Mouse (Mus musculus) hindbrain, embryonic 10.5 days (tissue): Measurements from ENCODE around the gene Terb1. TPM values are rescaled to one million over a fixed set of nuclear protein-coding genes. Genes with fewer than 3 reads are reported as not detected.
A peak's percentile ranks its signal among the peaks of the same experiment; 100 is the strongest.

ENCODE experiments used
- DNase-seq: peaks from one replicate; pipeline ENCODE4 v3.0.0-alpha.2; 2017; ENCODE audit warnings: low spot score
- H3K27ac ChIP-seq: fragments of 300-500 bp; sonication (generic); 2 replicates; pipeline ENCODE4 v1.5.1; 2016; ENCODE audit warnings: mild to moderate bottlenecking, moderate library complexity
- H3K27me3 ChIP-seq: fragments of 300-500 bp; sonication (generic); 2 replicates; pipeline ENCODE4 v1.6.1; 2016; ENCODE audit warnings: mild to moderate bottlenecking; ENCODE audit not compliant: poor library complexity, insufficient read depth, severe bottlenecking
- H3K36me3 ChIP-seq: fragments of 300-500 bp; sonication (generic); 2 replicates; pipeline ENCODE4 v1.6.1; 2016; ENCODE audit warnings: mild to moderate bottlenecking, moderate library complexity
- H3K4me1 ChIP-seq: fragments of 300-500 bp; sonication (generic); replicated peaks from 2 replicates; pipeline ENCODE4 v1.6.1; 2016; ENCODE audit warnings: mild to moderate bottlenecking
- H3K4me3 ChIP-seq: fragments of 300-500 bp; sonication (generic); 2 replicates; pipeline ENCODE4 v1.5.1; 2016; ENCODE audit warnings: mild to moderate bottlenecking, moderate library complexity
- H3K9me3 ChIP-seq: fragments of 300-500 bp; sonication (generic); 2 replicates; pipeline ENCODE4 v1.6.1; 2016; ENCODE audit warnings: mild to moderate bottlenecking, moderate library complexity
- WGBS: fragments of 180-500 bp; shearing (Covaris S2); methylation state at CpG from one replicate; pipeline ENCODE4 v1.1.7; 2016; 5-methylcytosine and 5-hydroxymethylcytosine counted together
- polyA plus RNA-seq: library from polyadenylated mRNA; unstranded; fragments of >200 nt; fragmentation: Nextera tagmentation; extraction: Ambion mirVana; gene quantifications from 2 replicates; pipeline ENCODE4 v1.2.1, GENCODE M21; 2016

Terb1 gene
- 0.12 and 0.29 TPM in 2 replicates for polyA plus RNA-seq

DNA sequence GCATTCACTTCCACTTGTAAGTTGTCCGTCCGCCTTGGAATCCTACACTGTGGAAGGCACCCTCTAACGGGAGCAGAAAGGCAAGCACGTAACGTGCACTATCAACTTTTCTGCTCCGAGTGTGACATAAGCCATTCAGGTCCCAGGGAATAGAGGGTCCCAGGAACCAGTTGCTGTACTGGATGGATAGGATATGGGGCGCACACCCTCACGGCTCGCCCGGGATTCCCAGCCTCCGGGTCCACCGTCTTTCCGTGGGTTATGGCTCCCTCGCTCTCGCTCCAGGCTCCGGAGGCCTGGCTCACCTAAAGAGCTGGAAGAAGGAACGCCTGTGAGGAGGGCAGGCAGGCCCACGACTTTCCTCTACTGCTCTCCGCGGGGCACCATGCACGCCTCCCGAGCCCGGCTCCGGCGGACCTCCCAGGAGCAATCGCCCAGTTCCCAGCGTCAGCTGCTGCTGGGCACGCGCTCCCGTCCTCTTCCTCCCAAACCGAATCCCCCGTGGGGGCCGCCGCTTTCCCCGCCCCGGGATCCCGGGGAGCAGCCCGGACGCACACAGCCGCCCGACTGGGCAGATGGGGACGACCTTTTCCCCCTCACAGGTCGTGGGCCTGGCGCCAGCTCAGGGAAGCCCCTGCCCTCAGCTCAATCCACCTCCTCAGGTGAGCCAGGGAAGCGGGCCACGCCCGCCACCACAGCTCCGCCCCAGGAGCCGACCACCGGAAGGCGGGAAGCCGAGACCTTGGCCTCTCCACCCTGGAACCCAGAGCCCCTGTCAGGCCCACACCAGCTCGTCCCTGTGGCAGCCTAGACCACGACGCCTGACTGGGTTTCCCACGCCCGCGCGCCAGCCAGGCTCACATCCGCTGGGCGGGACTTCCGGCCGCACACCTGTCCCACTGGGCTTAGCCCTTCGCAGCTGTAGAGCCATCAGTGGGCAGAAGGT is at the start of gene Terb1:
Gene Terb1, minus strand, starts transcription at position 850 of the 946 bp plus-strand sequence.
- peak within 1 kb of the TSS; percentile 70 for H3K4me3 ChIP-seq
- 1% methylated on average over 64 of the region's 64 CpGs for WGBS
- H3K9me3 ChIP-seq = no peaks in the 10 kb centered on the region
- H3K27me3 ChIP-seq = no peaks in the 10 kb centered on the region
- peak; percentile 52 for DNase-seq
- peak within 1 kb of the TSS; percentile 78 for H3K27ac ChIP-seq
- H3K4me1 ChIP-seq = peaks cover 13% of the 10 kb centered on the region
- peaks cover 27% of the 10 kb centered on the region for H3K36me3 ChIP-seq

DNA sequence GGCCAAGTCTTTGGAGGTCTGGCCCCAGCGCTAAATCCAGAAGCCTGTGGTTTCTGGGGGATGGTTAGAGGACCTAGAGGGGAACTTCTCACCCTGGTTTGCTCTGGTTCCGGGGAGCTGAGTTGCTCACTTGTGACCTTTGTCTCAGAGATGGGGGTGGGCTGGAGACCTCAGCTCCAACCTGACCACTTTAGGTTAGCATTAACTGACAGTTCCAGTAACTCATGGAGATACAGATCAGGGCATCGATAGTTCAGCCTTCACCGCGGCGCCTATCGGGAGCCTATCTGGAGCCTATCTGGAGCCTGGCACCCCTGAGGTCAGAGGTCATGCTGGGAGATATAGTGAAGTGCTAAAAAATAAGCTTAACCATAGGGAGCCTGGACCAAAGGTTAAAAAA is 47.5 kb upstream of the Terb1 start:
- DNase-seq = no peak
- no peak overlapping the region for H3K27ac ChIP-seq
- 89% methylated on average over 7 of the region's 7 CpGs for WGBS
- H3K4me1 ChIP-seq = no peaks in the 10 kb centered on the region
- no peaks in the 10 kb centered on the region for H3K9me3 ChIP-seq
- no peaks in the 10 kb centered on the region for H3K36me3 ChIP-seq
- H3K4me3 ChIP-seq = no peak overlapping the region
- no peaks in the 10 kb centered on the region; the same call in 1 of the 2 replicates for H3K27me3 ChIP-seq

DNA sequence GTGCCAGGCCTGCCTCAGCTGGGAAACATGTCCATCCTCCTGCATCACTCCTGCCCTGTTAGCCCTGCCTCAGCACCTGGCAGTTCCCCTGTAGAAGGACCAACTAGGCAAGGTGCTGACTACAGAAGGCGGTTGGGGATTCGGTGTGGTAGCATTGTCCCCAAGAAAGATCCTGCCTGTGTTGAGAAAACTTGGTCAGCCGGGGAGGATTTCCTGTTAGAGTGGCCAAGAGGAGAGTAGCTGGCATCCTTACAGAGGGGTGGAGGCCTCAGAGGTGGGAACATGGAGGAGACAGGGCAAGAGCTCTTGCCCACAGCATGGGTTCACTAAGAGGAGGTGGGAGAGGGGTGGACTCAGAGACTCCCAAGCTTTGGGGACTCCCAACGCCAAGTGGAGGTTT is 45.5 kb upstream of the Terb1 start:
- Histone ChIP-seq H3K27ac (no peak overlapping the region), H3K9me3 (no peaks in the 10 kb centered on the region), H3K4me1 (peaks cover 9% of the 10 kb centered on the region), H3K4me3 (no peak overlapping the region), H3K36me3 (no peaks in the 10 kb centered on the region), H3K27me3 (no peaks in the 10 kb centered on the region; the same call in 1 of the 2 replicates)
- no peak for DNase-seq
- 82% methylated on average over 4 of the region's 4 CpGs for WGBS

DNA sequence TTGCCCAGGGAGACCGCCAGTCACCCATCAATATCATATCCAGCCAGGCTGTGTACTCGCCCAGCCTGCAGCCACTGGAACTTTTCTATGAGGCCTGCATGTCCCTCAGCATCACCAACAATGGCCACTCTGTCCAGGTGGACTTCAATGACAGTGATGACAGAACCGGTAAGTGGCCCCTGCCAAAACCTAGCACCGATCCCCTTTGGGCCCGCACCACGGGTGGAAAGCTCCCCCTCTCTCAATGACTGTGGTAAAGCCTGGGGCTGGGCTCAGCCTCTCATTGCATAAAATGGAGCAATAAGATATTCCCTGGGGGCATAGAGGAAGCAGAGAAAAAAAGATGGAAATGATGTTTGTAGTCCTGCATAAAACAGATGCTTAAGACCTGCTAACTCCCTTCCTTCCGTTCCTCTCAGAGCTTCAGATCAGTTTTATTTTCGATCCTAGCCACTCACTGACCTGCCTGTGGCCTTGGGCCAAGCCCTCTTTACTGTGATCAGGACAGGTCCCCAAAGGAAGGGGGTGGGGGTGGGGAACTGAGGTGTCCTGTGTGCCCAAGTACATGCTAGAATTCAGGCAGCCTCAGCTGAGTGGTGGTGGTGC is 33.8 kb upstream of the Terb1 start:
- Histone ChIP-seq H3K4me1 (peaks cover 19% of the 10 kb centered on the region), H3K27ac (no peak overlapping the region), H3K36me3 (no peaks in the 10 kb centered on the region), H3K27me3 (peaks cover 61% of the 10 kb centered on the region), H3K4me3 (no peak overlapping the region), H3K9me3 (no peaks in the 10 kb centered on the region)
- DNase-seq = no peak
- WGBS = 87% methylated on average over 8 of the region's 8 CpGs

DNA sequence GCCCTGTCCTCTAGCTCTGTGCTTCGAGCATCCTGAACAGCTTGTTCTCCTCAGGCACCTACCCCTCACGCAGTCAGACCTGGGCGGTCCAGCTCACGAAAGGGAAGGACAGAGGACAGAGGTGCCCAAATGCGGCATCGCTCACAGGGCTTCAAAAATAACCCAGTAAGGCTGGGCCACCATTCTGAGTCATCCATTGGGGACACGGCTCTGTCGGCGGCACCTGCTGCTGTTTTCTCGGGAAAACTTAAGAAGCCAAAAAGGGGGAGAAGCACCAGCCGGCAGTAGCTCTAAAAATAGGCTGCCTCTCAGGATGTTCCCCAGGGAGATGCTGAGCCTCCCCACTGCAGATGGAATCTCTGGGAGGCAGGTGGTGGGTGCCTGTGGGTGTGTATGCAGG is 32.5 kb upstream of the Terb1 start:
- Histone ChIP-seq H3K9me3 (no peaks in the 10 kb centered on the region), H3K36me3 (no peaks in the 10 kb centered on the region), H3K27me3 (peaks cover 75% of the 10 kb centered on the region), H3K4me3 (no peak overlapping the region), H3K27ac (no peak overlapping the region), H3K4me1 (peaks cover 19% of the 10 kb centered on the region)
- WGBS = 9% methylated on average over 11 of the region's 11 CpGs
- DNase-seq = no peak

DNA sequence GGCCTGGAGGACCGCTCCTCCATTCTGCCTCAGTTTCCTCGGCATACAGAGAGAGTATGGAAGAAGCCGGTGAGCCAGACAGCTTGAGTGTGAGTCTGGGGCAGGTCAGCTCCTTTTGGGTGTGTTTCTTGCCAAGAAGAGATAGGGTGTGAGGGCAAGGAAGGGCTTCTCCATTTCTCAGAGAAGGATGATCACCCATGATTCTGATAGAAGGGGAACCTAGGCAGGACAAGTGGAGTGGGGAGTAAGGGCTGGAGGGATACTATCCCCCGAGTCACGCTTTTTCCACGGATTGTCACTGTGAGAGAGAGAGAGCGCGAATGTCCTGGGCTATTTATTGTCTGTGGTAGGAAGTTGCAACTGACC is 31.8 kb upstream of the Terb1 start:
- 15% methylated on average over 8 of the region's 8 CpGs for WGBS
- H3K27me3 ChIP-seq = peaks cover 78% of the 10 kb centered on the region
- H3K36me3 ChIP-seq = no peaks in the 10 kb centered on the region
- H3K27ac ChIP-seq = no peak overlapping the region
- peaks cover 19% of the 10 kb centered on the region for H3K4me1 ChIP-seq
- peak overlapping the region; percentile 71 for H3K4me3 ChIP-seq
- no peaks in the 10 kb centered on the region for H3K9me3 ChIP-seq
- DNase-seq = no peak

DNA sequence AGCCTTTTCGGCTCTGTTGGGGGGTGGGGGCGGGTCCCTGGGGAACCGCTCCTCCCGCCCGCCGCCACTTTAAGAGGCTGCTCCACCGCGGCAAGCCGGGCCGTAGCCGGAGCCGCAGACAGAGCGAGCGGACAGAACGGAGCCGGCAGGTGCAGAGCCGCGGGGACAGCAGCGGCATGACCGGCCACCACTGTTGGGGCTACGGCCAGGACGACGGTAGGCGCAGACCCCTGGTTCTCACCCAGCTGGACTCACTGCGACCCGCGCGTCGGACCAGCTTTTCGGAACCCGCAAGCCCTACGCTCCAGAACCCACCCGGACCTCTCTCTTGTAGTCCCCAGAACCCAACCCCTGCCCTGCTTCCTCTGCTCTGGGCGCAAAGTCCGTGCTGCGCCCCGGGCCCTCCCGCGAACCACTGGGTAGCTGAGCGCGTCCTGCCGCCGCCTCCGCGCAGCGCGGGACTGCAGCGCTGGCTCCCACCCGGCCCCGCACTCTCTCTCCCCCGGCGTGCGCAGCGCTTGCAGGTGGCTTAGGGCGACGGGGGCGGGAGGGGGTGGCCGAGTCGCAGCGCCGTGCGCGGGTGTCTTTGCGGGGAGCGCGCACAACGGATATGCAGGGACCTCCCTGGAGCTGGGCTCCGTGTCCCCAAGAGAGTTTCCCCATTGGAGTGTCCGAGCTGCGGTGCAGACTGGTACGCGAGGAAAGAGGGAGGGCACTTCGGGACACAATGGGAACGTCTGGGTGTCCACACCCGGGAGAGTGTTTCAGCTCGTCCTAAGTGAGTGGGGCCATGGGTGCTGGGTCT is 31.2 kb upstream of the Terb1 start:
- peak overlapping the region; percentile 66 for H3K27ac ChIP-seq
- DNase-seq = peak; percentile 37
- WGBS = under 1% methylated on average over 76 of the region's 76 CpGs

DNA sequence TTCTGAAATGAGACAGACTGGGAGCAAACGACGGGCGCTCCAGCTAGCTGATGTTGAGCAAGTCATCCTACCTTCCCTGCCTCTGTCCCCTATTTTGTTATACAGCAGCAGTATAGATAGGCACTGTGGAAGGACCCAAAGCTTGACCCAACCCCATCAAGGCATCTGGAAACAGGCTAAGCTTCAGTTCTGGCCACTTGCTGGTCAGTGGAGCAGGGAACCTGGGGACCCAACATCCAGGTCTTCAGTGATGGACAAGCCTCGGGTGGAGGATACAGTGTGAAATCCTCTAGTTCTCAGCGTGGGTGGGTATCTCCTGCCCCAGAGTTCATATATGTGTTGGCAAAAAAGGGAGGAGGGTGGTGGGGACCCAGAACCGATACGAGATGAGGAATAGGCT is 30.5 kb upstream of the Terb1 start:
- Histone ChIP-seq H3K27ac (no peak overlapping the region), H3K4me1 (peaks cover 22% of the 10 kb centered on the region), H3K9me3 (no peaks in the 10 kb centered on the region), H3K27me3 (peaks cover 78% of the 10 kb centered on the region), H3K4me3 (peak overlapping the region; percentile 71), H3K36me3 (no peaks in the 10 kb centered on the region)
- WGBS = 33% methylated on average over 7 of the region's 7 CpGs
- no peak for DNase-seq

More for the DNA sequence above, 31.2 kb upstream of the Terb1 start:
- Histone ChIP-seq H3K36me3 (no peaks in the 10 kb centered on the region), H3K4me1 (peaks cover 19% of the 10 kb centered on the region), H3K27me3 (peaks cover 78% of the 10 kb centered on the region), H3K9me3 (no peaks in the 10 kb centered on the region), H3K4me3 (peak overlapping the region; percentile 71)

DNA sequence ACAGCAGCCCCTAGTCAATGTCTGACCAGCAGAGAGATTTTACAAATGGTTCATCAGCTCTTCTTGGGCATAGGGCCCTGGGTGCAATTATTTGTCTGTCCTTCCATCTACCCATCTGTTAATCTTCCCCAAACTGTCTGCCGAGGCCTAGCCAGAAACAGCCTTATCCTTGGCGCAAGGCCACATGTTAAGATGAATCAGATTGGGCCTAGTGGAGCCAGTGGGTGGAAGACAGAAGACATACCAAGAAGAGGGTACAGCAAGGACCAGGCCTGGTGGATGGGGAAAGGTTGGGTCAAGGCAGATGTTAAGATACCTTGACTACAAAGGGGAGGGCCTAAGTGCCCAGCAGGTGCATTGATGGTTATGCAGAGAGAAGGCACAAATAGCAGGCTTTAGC is 29.9 kb upstream of the Terb1 start:
- Histone ChIP-seq H3K36me3 (no peaks in the 10 kb centered on the region), H3K27me3 (peaks cover 78% of the 10 kb centered on the region), H3K4me1 (peaks cover 28% of the 10 kb centered on the region), H3K27ac (no peak overlapping the region), H3K4me3 (no peak overlapping the region), H3K9me3 (no peaks in the 10 kb centered on the region)
- 89% methylated on average over 2 of the region's 2 CpGs for WGBS
- DNase-seq = no peak

DNA sequence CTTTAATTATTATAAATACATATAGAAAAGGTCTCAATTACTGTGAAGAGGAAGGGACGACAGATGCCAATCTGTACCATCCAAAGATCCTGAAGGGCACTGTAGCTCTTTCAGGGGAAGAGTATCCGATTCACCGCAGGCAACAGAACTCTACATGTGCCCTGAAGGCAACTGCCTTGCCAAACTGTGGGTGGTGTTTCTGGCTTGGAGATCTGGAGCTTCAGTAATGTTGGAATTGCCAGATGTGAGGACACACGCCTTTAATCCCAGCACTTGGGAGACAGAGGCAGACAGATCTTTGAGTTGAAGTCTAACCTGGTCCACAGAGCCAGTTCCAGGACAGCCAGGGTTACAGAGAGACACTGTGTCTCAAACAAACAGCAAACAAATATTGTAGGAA is 29.2 kb upstream of the Terb1 start:
- Histone ChIP-seq H3K9me3 (no peaks in the 10 kb centered on the region), H3K27me3 (peaks cover 71% of the 10 kb centered on the region), H3K36me3 (no peaks in the 10 kb centered on the region), H3K4me3 (no peak overlapping the region), H3K27ac (no peak overlapping the region), H3K4me1 (peaks cover 28% of the 10 kb centered on the region)
- no peak for DNase-seq
- 83% methylated on average over 4 of the region's 4 CpGs for WGBS

DNA sequence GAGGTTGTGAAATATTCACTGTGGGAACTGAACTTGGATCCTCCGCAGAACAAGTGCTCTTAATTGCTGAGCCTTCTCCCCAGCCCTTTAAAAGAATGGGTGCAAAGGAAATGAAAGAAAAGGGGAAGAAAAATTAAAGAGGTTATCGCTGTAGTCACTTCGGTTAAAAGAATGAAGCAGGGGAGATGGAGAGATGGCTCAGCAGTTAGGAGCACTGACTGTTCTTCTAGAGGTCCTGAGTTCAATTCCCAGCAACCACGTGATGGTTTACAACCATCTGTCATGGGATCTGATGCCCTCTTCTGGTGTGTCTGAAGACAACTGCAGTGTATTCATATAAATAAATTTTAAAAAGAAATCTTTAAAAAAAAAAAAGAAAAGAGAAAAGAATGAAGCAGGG is 26.3 kb upstream of the Terb1 start:
- 84% methylated on average over 4 of the region's 4 CpGs for WGBS
- peaks cover 42% of the 10 kb centered on the region for H3K27me3 ChIP-seq
- no peak overlapping the region for H3K4me3 ChIP-seq
- H3K36me3 ChIP-seq = 0 out of 2 replicates have a peak, but pooled peaks cover 10% of the 10 kb centered on the region
- peaks cover 34% of the 10 kb centered on the region for H3K4me1 ChIP-seq
- no peaks in the 10 kb centered on the region for H3K9me3 ChIP-seq
- no peak for DNase-seq
- no peak overlapping the region for H3K27ac ChIP-seq

DNA sequence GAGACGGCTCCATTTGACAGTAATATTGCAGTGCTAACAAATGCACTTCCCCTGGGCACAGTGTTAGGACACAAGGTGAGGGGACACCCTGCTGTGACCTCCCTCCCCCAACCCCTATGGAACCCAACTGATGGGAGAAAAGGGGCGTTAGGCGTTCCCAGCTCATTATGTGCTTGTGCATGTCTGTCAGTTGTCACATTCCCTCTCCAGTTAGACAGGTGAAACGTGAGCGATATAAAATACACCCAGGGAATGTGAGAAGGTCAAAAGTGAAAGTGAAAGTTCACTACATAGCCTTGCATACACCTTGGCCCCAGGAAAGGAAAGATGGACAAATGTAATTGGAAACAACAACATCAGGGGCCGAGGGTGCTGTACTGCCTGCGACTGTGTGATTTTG is 25.7 kb upstream of the Terb1 start:
- peaks cover 28% of the 10 kb centered on the region for H3K4me1 ChIP-seq
- no peak overlapping the region for H3K27ac ChIP-seq
- H3K9me3 ChIP-seq = no peaks in the 10 kb centered on the region
- peaks cover 36% of the 10 kb centered on the region for H3K27me3 ChIP-seq
- WGBS = 38% methylated on average over 7 of the region's 7 CpGs
- peak overlapping the region; percentile 93; the same call in 1 of the 2 replicates for H3K4me3 ChIP-seq
- no peak for DNase-seq
- peaks cover 13% of the 10 kb centered on the region for H3K36me3 ChIP-seq
